Comparison of ENCODE assay signal across 14 mouse cellular contexts in genomic region chr9:46632576-46632975, GRCm38 (mm10).
DNase-seq lines count a peak whose midpoint lies in the region; ATAC-seq and TF ChIP-seq lines count a peak whose summit lies in the region.
"Had no signal": no experiment of that assay in that cellular context is flagged by ENCODE, and none has a peak within 500 bp of the region (broad histone marks: within the 10 kb centered on the region; RNA-seq: fewer than 3 reads in every experiment).

No protein-coding gene starts in this region.

- no peak overlapping the region for H3K9ac ChIP-seq in hindbrain, postnatal 0 days (replicated peaks; ENCODE audit: low read length)
- H3K9ac ChIP-seq in hindbrain, embryonic 12.5 days: no peak overlapping the region
- no peak overlapping the region for H3K9ac ChIP-seq in stomach, postnatal 0 days (ENCODE audit: low read length)
- H3K9ac ChIP-seq: embryonic facial prominence, embryonic 12.5 days; heart, embryonic 13.5 days; neural tube, embryonic 13.5 days had no signal

- H3K36me3 ChIP-seq in hindbrain, postnatal 0 days (ENCODE audit: insufficient read depth, low read length): no peaks in the 10 kb centered on the region
- no peaks in the 10 kb centered on the region for H3K36me3 ChIP-seq in hindbrain, embryonic 12.5 days
- H3K36me3 ChIP-seq in stomach, postnatal 0 days (ENCODE audit: control insufficient read depth, insufficient read depth, low read length): no peaks in the 10 kb centered on the region
- H3K36me3 ChIP-seq: embryonic facial prominence, embryonic 12.5 days; heart, embryonic 13.5 days; neural tube, embryonic 13.5 days had no signal

- no peak for TF ChIP-seq CTCF in hindbrain, postnatal 0 days (IDR thresholded peaks at IDR 0.05; ENCODE audit: low read depth)
- no peak for TF ChIP-seq CTCF in stomach, postnatal 0 days (IDR thresholded peaks at IDR 0.05; ENCODE audit: low read depth)

- no peaks in the 10 kb centered on the region for H3K9me3 ChIP-seq in hindbrain, postnatal 0 days (ENCODE audit: low read length)
- no peaks in the 10 kb centered on the region for H3K9me3 ChIP-seq in hindbrain, embryonic 12.5 days (replicated peaks)
- H3K9me3 ChIP-seq in stomach, postnatal 0 days (ENCODE audit: control insufficient read depth, low read length): no peaks in the 10 kb centered on the region
- H3K9me3 ChIP-seq: embryonic facial prominence, embryonic 12.5 days; heart, embryonic 13.5 days; neural tube, embryonic 13.5 days had no signal

- no peak overlapping the region for H3K4me2 ChIP-seq in hindbrain, postnatal 0 days (ENCODE audit: low read depth, low read length)
- no peak overlapping the region for H3K4me2 ChIP-seq in hindbrain, embryonic 12.5 days (replicated peaks)
- no peak overlapping the region for H3K4me2 ChIP-seq in stomach, postnatal 0 days (replicated peaks; ENCODE audit: low read depth)
- H3K4me2 ChIP-seq: embryonic facial prominence, embryonic 12.5 days; heart, embryonic 13.5 days; neural tube, embryonic 13.5 days had no signal

- peak; percentile 78 for DNase-seq in hindbrain, postnatal 0 days (ENCODE audit: low spot score)
- DNase-seq in frontal cortex, postnatal 14 days (ENCODE audit: low spot score in 2 of 2): peak; percentile 41 to 61
- peak; percentile 69 to 79 for DNase-seq in left cerebral cortex, adult 18-20 months (ENCODE audit: low spot score in 2 of 2)
- DNase-seq in telencephalon, adult 2 months (ENCODE audit: low read depth, low spot score): peak; percentile 88
- DNase-seq in adipocyte (ENCODE audit: low spot score): no peak
- no peak for DNase-seq in stomach, postnatal 0 days (ENCODE audit: low spot score)
- DNase-seq in testis, postnatal 14 days (ENCODE audit: low spot score): no peak
- DNase-seq: adrenal gland, postnatal 36 days; kidney, postnatal 36 days; lung, postnatal 36 days had no signal

- WGBS in hindbrain, postnatal 0 days: 42% methylated on average over 10 of the region's 10 CpGs
- 82% methylated on average over 10 of the region's 10 CpGs for whole genome bisulfite sequencing in hindbrain, embryonic 12.5 days
- 79% methylated on average over 10 of the region's 10 CpGs for WGBS in stomach, postnatal 0 days

- no peak overlapping the region for H3K27ac ChIP-seq in hindbrain, postnatal 0 days
- no peak overlapping the region for H3K27ac ChIP-seq in hindbrain, embryonic 12.5 days
- H3K27ac ChIP-seq in stomach, postnatal 0 days (replicated peaks): no peak overlapping the region
- H3K27ac ChIP-seq: embryonic facial prominence, embryonic 12.5 days; heart, embryonic 13.5 days; neural tube, embryonic 13.5 days had no signal

- no peak overlapping the region for H3K4me3 ChIP-seq in hindbrain, postnatal 0 days (ENCODE audit: low read length)
- H3K4me3 ChIP-seq in hindbrain, embryonic 12.5 days: no peak overlapping the region
- H3K4me3 ChIP-seq in stomach, postnatal 0 days (ENCODE audit: low read depth, low read length): no peak overlapping the region
- H3K4me3 ChIP-seq: embryonic facial prominence, embryonic 12.5 days; heart, embryonic 13.5 days; neural tube, embryonic 13.5 days had no signal

- no peaks in the 10 kb centered on the region for H3K27me3 ChIP-seq in hindbrain, postnatal 0 days (ENCODE audit: insufficient read depth, low read length)
- no peaks in the 10 kb centered on the region for H3K27me3 ChIP-seq in hindbrain, embryonic 12.5 days
- H3K27me3 ChIP-seq in stomach, postnatal 0 days (ENCODE audit: control insufficient read depth, insufficient read depth, low read length): no peaks in the 10 kb centered on the region
- H3K27me3 ChIP-seq: embryonic facial prominence, embryonic 12.5 days; neural tube, embryonic 13.5 days had no signal

- ATAC-seq in hindbrain, postnatal 0 days: peak; percentile 51
- no peak for ATAC-seq in hindbrain, embryonic 12.5 days (ENCODE audit: low FRiP score)
- no peak for ATAC-seq in stomach, postnatal 0 days (ENCODE audit: low FRiP score, low TSS enrichment)

- TF ChIP-seq EP300 in stomach, postnatal 0 days (optimal IDR thresholded peaks at IDR 0.05): no peak

- H3K4me1 ChIP-seq in hindbrain, postnatal 0 days (ENCODE audit: insufficient read depth, low read length): no peaks in the 10 kb centered on the region
- H3K4me1 ChIP-seq in hindbrain, embryonic 12.5 days: peaks cover 7% of the 10 kb centered on the region
- H3K4me1 ChIP-seq in stomach, postnatal 0 days (replicated peaks; ENCODE audit: control insufficient read depth, insufficient read depth): no peaks in the 10 kb centered on the region
- H3K4me1 ChIP-seq: embryonic facial prominence, embryonic 12.5 days; heart, embryonic 13.5 days had no signal

Comparison
In these comparisons a context has a peak if more than half of its experiments do, and no peak if none do; other contexts are left out.
1. DNase-seq: peak in hindbrain, postnatal 0 days (single experiment), frontal cortex, postnatal 14 days (2 of 2), left cerebral cortex, adult 18-20 months (2 of 2) and telencephalon, adult 2 months (single experiment); none in adipocyte (single experiment), stomach, postnatal 0 days (single experiment) and testis, postnatal 14 days (single experiment).